Mouse (Mus musculus) heart, embryonic 14.5 days (tissue): ENCODE data around the gene BC100530. TPM values are rescaled to one million over a fixed set of nuclear protein-coding genes. Genes with fewer than 3 reads are reported as not detected.

Experiments used
- polyA plus RNA-seq: library from polyadenylated mRNA; unstranded; fragments of >200 nt; fragmentation: Nextera tagmentation; extraction: Ambion mirVana; gene quantifications from 2 replicates; pipeline ENCODE4 v1.2.1, GENCODE M21; 2014

The BC100530 gene
- polyA plus RNA-seq, 1 experiment from 2014 or later = 2.2 TPM

Other genes with a start within 250 kb of the BC100530 start
- gene Csta1, start 236.5 kb downstream of the BC100530 start, polyA plus RNA-seq = not detected in 2 replicates
- gene Stfa2l1, start 210.9 kb downstream of the BC100530 start, polyA plus RNA-seq = 0.57 TPM in 1 of 2 replicates, not detected in the other
- gene Gm5483, start 183.5 kb downstream of the BC100530 start, polyA plus RNA-seq = 2.0 TPM in 1 of 2 replicates, not detected in the other
- not detected in 2 replicates for gene Gm5416, start 157.3 kb downstream of the BC100530 start, polyA plus RNA-seq
- gene 2010005H15Rik, start 146.3 kb downstream of the BC100530 start, polyA plus RNA-seq = not detected in 2 replicates
- gene Stfa1, start 90.8 kb downstream of the BC100530 start, polyA plus RNA-seq = 1.1 and 3.9 TPM in 2 replicates
- not detected in 2 replicates for gene BC117090, start 33.4 kb downstream of the BC100530 start, polyA plus RNA-seq
- not detected in 2 replicates for gene Stfa2, start 40.7 kb upstream of the BC100530 start, polyA plus RNA-seq
- not detected in 2 replicates for gene Stfa3, start 87.6 kb upstream of the BC100530 start, polyA plus RNA-seq
- not detected in 2 replicates for gene Casr, start 194.4 kb upstream of the BC100530 start, polyA plus RNA-seq